Mouse (Mus musculus): ENCODE data around the gene Kcnip4.

Gene Kcnip4

GRCm38 (mm10) chr5:48460221-48460620 is 1064.5 kb downstream of the Kcnip4 start:
- DNase-seq (ENCODE audit: inconsistent age in 2 of 2, low spot score in 1 of 2) = no peak

DNA sequence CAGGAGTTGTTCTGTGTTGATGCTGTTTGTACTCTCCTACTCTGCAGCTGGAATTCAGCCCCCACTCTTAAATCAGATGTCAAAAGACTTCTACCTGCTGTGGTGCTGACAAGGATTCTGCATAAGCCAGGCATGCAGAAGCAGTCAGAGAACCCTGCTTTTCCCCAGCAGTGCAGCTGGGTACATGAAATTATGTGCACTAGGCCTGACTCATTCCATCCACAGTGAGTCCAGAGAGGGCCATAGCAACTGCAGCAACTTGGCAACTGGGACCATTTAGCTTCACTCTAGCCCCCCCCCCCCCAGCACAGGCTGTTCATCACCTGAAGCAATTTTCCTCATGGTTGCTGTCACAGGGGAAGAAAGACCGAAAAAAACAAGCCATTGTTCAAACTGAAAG is 1075.8 kb downstream of the Kcnip4 start:
- DNase-seq (ENCODE audit: inconsistent age in 2 of 2, low spot score in 1 of 2) = no peak

GRCm38 (mm10) chr5:48430459-48430858 is 1094.2 kb downstream of the Kcnip4 start:
- DNase-seq (ENCODE audit: inconsistent age in 2 of 2, low spot score in 1 of 2) = peak; percentile 7 to 75

- DNase-seq (ENCODE audit: inconsistent age in 2 of 2, low spot score in 1 of 2) = no peak
Measured at GRCm38 (mm10) chr5:48421957-48422356, 1102.8 kb downstream of the Kcnip4 start.

DNA sequence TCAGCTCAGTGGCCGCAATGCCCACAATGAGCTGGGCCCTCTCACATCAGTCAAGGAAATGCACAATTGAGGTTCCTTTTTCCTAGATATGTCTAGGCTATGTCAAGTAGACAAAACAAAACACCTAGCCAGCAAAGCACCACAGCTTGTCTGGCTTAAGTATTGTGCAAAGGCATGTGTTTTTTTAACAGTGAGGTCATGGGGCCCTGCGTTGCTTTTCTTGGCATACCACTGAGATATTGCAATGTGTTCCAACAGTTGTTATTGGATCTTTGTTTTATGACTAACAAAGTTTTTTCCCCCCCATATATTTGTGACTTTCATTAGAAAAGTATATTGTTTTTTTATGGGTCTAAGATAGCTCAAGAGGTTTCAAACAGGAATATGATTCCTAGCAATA is 1105.0 kb downstream of the Kcnip4 start:
- DNase-seq (ENCODE audit: inconsistent age in 2 of 2, low spot score in 1 of 2) = no peak

DNA sequence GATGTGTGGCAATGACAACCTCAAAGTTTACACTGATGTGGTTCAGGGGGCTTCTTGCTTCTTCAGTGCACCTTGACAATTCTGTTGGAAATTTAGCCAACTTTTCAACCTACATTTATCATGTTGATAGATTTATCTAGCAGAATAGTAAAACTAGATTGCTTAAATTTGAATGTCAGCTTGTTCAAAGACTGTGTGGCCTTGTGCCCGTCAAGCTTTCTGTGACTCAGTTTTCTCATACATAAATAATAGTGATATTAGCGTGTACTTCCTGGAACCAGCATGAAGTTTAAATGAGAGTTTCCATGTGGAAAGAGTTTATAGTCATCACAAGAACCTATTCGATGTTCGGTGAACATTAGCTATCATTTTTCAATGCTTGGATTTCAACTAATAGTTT is 1112.4 kb downstream of the Kcnip4 start:
- DNase-seq (ENCODE audit: inconsistent age in 2 of 2, low spot score in 1 of 2) = peak; percentile 51 to 77

- DNase-seq (ENCODE audit: inconsistent age in 2 of 2, low spot score in 1 of 2) = no peak
Measured at GRCm38 (mm10) chr5:48411462-48411861, 1113.2 kb downstream of the Kcnip4 start.

DNA sequence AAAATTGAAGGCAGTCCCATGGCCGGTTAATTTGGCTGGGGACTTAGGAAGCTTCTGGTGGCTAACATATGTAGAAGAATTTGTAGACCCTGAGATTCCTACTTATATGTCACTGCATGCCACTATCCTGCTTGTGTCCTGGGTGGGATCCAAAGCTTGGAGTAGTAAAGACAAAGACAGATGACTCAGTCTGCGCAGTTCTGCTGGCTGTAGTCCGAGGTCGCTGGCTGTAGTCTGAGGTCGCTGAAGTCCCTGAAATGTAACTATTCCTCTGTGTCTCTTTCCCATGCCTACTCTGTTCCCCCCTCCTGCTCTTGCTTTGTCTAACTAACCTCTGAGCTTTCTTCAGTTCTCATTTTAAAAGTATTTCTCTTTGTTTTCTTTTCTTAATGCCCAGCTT is 1114.4 kb downstream of the Kcnip4 start:
- peak; percentile 77 to 88 for DNase-seq (ENCODE audit: inconsistent age in 2 of 2, low spot score in 1 of 2)

- no peak for DNase-seq (ENCODE audit: inconsistent age in 2 of 2, low spot score in 1 of 2)
Measured at GRCm38 (mm10) chr5:48408276-48408675, 1116.4 kb downstream of the Kcnip4 start.

GRCm38 (mm10) chr5:48402497-48402896 is 1122.2 kb downstream of the Kcnip4 start:
- no peak for DNase-seq (ENCODE audit: inconsistent age in 2 of 2, low spot score in 1 of 2)

GRCm38 (mm10) chr5:48371890-48372766 is 1152.6 kb downstream of the Kcnip4 start:
- peak; percentile 93 to 98 for DNase-seq (ENCODE audit: inconsistent age in 2 of 2, low spot score in 1 of 2)

DNA sequence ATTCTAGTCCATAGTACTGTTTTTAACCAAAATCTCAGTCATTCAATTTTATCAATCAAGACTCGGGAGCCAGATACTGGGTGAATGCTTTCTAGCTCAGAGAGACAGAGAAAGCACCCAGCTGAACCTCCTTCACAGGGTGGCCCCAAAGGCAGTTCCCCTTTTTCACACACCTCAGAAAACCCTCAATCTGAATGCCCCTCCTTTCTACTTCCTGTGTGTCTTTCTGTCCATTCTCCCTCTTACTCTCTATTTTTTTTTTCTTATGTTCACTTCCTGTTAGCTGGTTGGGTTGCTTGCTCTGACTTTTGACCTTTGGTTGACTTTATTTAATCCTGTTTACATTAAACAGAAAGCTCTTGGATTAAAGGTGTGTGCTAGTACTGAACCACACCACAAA is 1175.4 kb downstream of the Kcnip4 start:
- no peak for DNase-seq (ENCODE audit: inconsistent age in 2 of 2, low spot score in 1 of 2)

- no peak for DNase-seq (ENCODE audit: inconsistent age in 2 of 2, low spot score in 1 of 2)
Measured at GRCm38 (mm10) chr5:48345983-48346648, 1178.6 kb downstream of the Kcnip4 start.

GRCm38 (mm10) chr5:48345095-48345982 is 1179.4 kb downstream of the Kcnip4 start:
- peak in 1 of 2 experiments; percentile 47 for DNase-seq (ENCODE audit: inconsistent age in 2 of 2, low spot score in 1 of 2)

- no peak for DNase-seq (ENCODE audit: inconsistent age in 2 of 2, low spot score in 1 of 2)
Measured at GRCm38 (mm10) chr5:48340808-48341433, 1183.8 kb downstream of the Kcnip4 start.
